Mouse (Mus musculus) lung, postnatal 10 days (tissue): ENCODE measurements at regions not wholly inside any gene's neighbourhood (a gene's known extent, or its start where the extent isn't known, plus 50 kb on each side); places are given as distances from the start of the nearest gene placed in this dataset.

Experiments
- DNase-seq: peaks from one replicate; pipeline ENCODE4 v3.0.0; 2021

DNA sequence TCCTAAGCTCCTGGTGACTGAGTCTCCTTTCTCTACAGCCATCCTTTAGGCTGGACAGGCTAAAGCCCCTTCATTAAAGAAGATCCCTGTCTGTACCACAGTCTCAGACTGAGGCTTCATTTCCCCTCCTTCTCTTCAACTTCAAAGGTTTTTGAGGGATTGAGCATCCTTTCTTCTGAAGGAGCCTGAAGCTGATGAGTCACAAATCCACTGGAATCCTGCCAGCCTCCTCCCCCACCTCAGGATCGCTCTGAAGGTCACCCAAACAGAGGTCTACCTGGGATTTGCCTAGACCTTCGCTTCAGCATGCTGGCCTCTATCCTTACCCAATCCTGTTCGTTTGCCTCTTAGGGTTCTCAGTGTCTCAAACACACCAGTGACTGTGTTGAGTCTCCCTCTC is 57.7 kb upstream of the Ror1 start:
- no peak for DNase-seq

DNA sequence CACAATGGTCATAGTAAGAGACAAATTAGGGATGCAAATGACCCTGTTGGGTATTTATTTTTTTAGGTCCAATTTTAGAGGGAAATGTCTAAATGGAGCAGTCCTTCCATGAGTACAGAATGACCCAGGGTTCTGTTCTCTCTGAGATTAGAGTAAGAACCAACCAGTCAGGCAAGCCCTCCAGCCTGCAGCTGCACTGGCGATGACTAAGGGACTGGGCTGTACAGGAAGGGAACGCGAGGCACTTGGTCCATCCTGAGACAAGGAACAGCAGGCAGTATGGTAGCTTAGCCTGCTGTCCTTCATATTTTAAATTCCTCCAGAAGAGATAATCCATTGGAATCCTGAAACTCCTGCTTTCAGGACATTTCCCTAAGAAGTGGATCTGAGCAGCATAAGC is 55.9 kb upstream of the Ror1 start:
- DNase-seq = no peak

DNA sequence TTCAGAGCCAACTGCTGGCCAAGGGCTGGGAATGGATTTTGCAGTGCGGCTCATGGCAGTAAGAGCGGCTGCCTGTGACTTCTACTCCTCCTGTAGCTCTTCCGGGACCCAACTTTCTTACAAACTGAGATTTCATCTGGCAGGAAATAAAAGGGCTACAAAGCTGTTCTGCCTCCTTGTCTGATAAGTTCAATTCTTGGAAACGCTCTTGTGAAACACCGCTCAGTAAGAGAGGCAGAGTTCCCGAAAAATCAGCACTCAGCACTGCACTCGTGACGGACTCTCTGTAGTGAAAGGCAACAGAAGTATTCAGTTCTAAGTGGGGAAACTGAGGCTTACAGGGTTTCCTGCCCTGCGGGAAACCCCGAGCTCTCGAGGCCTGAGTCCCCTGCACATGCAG is 53.6 kb upstream of the Ror1 start:
- DNase-seq = no peak

DNA sequence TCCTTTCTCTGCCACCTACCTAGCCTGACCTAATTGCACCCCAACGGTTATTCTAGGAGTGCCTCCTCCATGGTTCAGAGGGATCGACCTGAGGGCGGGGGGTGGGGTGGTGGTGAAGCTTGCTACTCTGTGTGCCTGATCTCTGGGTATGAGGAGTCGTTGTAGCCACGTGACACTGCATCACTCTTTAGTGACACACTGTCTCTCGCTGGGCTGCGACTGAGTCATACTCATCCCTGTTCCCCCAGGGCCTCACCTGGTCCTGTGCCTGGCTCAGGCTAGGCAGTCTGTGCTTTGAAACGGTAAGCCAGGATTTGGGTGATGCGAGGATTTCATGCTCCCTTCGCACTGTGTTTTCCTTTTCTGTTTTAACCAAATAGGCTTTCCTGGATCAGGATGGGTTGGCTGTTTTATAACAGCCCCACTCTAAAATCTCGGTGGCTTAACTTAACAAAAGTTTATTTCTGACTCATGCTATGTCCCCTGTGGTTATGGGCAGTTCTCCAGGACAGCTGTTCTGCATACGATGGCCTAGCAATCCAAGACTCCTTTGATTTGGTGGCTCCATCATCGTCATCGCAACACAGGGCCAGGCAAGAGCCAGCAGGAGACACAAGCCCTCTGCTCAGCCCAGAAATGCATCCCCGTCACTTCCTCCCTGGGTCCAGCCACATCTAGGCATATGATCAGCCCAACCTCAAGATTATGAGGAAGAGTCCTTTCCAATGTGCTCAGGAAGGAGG is 50.3 kb upstream of the Ror1 start:
- DNase-seq = peak; percentile 59
